Mouse (Mus musculus): Measurements from ENCODE around the gene Sfpq.

GRCm38 (mm10) chr4:127039871-127040483 lies 18.9 kb downstream of the Sfpq start:
- TF ChIP-seq CTCF (IDR thresholded peaks at IDR 0.05; ENCODE audit: borderline replicate concordance, extremely low read depth, insufficient read depth, insufficient read length) (no peak), POLR2A (IDR thresholded peaks at IDR 0.05; ENCODE audit: borderline replicate concordance, extremely low read depth, insufficient read depth, insufficient read length, poor library complexity, severe bottlenecking) (no peak)
